Mouse (Mus musculus) liver, postnatal 0 days (tissue): Measurements from ENCODE around the gene Ggnbp2.

Source experiments
- CTCF ChIP-seq: sonication (generic); IDR thresholded peaks from 2 replicates; pipeline ENCODE4 v1.5.1; 2016; ENCODE audit warnings: antibody characterized with exemption, low read depth
- EP300 ChIP-seq: IDR thresholded peaks from 2 replicates; pipeline ENCODE4 v1.6.1; 2016; ENCODE audit warnings: antibody characterized with exemption, low read depth, mild to moderate bottlenecking

GRCm38 (mm10) chr11:84828516-84829399 lies 41.9 kb downstream of the Ggnbp2 start, which contains the start of gene Dhrs11:
- no peak for TF ChIP-seq CTCF
- TF ChIP-seq EP300, result peak; percentile 70; the same call in 1 of the 2 replicates
